Mouse (Mus musculus): ENCODE measurements around the gene Bmpr2. TPM values are rescaled to one million over a fixed set of nuclear protein-coding genes. Genes with fewer than 3 reads are reported as not detected.

Bmpr2 gene
- polyA plus RNA-seq, 2 experiments from 2014 or later, result 2.3 to 2.4 TPM

DNA sequence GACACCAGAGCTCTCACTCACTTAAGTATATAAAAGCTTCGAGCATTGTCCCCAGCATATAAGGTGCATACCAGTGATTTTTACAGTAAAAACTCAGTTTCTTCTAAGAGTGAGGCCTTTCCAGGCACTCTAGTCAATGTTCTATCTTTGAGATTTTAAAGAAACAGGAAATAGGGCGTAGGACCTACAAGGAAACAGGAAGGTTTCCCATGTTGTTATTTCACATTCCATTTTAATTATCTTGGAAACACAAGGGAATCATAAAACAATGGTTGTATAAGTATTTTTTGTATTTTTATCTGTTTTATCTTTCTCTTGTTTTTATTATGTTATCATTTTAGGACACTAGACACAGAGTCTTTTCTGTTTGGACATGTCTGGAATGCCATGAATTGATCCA, 34.7 kb downstream of the Bmpr2 start:
- no peak for ATAC-seq

- ATAC-seq, result no peak
These were observed 41.2 kb downstream of the Bmpr2 start for GRCm38 (mm10) chr1:59804363-59804762.

- no peak for ATAC-seq
These were observed 46.7 kb downstream of the Bmpr2 start for GRCm38 (mm10) chr1:59809921-59810320.

DNA sequence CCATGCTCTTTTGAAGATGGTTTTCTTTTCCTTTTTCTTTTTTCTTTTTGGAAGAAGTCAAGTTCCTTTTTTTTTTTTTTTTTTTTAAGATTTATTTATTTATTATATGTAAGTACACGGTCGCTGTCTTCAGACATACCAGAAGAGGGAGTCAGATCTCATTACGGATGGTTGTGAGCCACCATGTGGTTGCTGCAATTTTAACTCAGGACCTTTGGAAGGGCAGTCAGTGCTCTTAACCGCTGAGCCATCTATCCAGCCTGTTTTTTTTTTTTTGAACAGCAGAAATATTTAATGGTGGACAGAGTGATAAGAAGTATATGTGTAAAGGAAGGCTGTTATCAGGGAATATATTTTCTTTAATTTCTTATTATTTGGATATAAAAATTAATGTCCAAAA, 49.6 kb downstream of the Bmpr2 start:
- no peak for ATAC-seq

- ATAC-seq, result no peak
These were observed 62.2 kb downstream of the Bmpr2 start for GRCm38 (mm10) chr1:59825421-59825820.

DNA sequence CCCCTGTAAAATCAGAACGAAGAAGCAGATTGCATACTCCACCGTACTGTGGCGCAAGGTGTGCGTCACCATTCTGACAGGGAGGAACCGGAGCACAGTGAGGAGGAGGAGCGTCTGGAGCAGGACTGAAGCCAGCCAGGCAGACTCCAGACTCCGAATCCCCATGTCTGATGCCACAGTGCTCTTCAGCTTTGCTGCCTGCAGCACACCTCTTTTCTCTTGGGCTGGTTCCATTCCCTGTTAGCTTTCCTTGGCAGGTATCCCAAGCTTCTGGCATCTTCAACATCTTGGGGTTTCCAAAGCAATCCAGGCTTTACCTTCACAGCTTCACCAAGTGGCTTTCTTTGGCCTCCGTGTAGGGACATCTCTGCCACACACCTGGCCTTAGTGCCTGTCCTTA, 63.4 kb downstream of the Bmpr2 start:
- ATAC-seq, result no peak

DNA sequence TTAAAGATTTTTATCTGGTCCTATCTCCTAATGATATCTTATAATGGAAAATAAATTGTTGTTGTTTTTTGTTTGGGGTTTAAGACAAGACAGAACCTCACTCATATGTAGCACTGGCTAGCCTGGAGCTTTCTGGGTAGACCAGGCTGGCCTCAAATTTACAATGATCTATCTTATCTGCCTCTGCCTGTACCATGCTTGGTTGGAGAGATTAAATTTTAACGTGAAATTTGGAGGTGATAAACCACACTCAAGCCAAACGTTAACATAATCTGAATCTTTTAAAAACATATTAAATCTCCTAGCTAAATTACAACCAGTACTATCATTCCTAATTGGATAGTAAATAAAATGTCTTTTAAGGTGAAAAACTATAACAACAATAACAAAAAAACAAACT, 66.2 kb downstream of the Bmpr2 start:
- no peak for ATAC-seq

DNA sequence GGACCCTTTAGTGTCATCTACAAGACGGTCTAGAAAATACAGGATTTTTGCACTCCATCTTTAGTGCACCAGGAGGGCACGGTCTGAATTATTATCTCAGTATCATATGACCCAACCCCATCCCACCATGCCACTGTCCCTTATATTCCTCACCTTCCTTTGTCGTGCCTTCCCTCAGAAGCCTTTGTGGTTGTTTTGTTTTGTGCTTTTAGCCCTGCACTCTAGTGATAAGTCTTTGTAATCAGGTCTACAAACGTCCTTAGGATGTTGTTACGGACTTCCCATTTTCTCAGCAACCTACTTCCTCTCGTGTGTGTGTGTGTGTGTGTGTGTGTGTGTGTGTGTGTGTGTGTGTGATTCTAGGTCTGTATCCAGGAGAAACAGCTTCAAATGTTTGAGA, 67.0 kb downstream of the Bmpr2 start:
- no peak for ATAC-seq

DNA sequence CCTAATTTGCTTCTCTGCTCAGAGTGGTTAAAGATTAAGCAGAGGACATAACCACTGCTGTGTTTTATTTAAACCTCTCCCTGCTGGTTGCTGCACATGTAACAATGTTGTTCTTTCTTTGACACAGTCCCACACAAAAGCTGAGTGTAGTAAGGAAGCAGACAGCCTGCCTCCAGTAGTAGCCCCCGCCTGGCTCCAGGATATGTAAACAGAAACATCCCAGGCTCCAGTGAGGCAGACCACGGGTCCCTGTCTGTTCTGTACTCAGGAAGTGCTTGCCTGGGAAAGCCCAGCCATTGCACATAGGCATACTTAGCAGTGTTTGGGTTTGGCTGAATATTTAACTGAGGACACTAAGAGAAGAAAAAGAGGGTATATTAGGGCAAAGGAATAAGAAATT, 70.5 kb downstream of the Bmpr2 start:
- no peak for ATAC-seq

- no peak for ATAC-seq
These were observed 85.1 kb downstream of the Bmpr2 start for GRCm38 (mm10) chr1:59848327-59848726.

GRCm38 (mm10) chr1:59859046-59859445, 95.8 kb downstream of the Bmpr2 start:
- no peak for ATAC-seq

DNA sequence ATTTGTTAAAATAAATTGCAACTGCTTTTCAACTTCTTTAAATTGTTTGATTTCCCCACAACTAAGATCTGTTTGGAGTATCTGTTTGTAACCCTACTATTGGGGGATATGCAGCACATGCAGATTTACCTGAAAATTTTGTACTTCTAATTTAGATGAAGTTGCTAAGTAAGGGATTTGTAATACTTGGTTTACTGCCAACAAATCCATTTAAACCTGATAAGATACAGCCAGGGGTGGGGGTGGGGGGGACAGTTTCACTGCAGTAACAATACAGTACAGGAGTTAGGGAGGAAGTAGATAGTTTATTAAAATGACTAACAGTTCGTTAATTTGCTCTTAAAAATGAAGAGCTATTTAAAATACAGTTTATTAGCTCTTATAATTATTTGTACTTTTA, 98.9 kb downstream of the Bmpr2 start:
- no peak for ATAC-seq

DNA sequence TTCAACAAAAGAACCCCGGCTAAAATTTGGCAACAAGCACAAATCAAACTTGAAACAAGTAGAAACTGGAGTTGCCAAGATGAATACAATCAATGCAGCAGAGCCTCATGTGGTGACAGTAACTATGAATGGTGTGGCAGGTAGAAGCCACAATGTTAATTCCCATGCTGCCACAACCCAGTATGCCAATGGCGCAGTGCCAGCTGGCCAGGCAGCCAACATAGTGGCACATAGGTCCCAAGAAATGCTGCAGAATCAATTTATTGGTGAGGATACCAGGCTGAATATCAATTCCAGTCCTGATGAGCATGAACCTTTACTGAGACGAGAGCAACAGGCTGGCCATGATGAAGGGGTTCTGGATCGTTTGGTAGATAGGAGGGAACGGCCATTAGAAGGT, 104.8 kb downstream of the Bmpr2 start:
- ATAC-seq, result no peak

- no peak for ATAC-seq
These were observed 110.8 kb downstream of the Bmpr2 start for GRCm38 (mm10) chr1:59874023-59874422.

DNA sequence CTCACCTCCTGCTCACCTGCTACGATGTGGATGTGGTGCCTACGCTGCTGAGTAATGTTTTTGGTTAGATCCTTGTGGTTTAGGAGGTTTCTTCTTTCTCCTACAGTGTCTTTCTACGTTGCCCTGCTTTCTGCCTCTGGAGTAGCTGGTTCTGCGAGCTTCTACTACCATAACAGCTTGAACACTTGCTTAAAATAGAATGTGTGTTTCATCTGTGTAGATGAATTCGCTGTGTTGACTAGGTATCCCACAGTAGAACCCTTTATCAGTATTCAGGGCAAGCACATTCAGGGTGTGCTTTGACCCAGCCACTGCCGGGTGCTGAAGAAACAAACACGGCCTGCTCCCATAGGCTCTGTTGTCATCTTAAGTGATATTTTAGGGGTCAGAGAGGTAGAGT, 114.9 kb downstream of the Bmpr2 start:
- ATAC-seq, result no peak

- ATAC-seq, result peak; percentile 68
These were observed 120.3 kb downstream of the Bmpr2 start for GRCm38 (mm10) chr1:59883349-59884134.

DNA sequence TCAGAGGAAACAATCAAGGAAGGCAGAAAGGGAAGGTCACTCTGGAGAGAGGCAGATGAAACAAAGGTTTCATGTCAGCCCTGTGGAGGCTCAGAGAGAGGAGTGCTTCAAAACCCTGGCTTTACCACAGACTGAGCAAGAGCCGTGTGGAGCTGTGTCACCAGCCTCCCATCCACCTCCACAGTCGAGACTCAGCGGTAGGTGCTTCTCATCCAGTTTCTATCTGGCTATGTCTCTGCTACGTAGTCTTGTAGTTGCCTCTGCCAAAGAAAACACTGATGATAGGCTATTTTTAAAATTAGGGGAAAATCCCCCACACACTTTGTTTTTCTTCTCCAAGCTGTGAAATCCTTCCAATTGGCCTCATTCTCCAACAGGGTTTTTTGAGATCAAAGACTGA, 123.7 kb downstream of the Bmpr2 start:
- peak; percentile 43 for ATAC-seq

GRCm38 (mm10) chr1:59888018-59888417, 124.8 kb downstream of the Bmpr2 start:
- no peak for ATAC-seq

DNA sequence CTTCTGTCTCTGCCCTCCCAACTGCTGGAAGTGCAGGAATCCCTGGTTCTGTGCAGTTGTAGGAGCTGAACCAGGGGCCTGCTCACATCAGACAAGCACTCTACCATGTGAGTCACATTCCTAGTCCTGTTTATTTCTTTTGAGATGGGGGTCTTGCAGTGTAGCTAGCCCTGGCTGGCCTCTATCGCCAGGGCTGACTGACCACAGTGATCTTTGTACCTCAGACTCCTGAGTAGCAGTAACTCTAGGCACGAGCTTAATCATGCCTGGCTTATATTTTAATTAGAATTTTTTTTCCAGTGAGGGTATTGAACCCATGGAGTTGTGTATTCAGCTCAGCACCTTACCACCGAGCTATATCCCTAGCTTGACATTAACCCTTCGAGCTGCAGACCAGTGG, 128.0 kb downstream of the Bmpr2 start:
- no peak for ATAC-seq

DNA sequence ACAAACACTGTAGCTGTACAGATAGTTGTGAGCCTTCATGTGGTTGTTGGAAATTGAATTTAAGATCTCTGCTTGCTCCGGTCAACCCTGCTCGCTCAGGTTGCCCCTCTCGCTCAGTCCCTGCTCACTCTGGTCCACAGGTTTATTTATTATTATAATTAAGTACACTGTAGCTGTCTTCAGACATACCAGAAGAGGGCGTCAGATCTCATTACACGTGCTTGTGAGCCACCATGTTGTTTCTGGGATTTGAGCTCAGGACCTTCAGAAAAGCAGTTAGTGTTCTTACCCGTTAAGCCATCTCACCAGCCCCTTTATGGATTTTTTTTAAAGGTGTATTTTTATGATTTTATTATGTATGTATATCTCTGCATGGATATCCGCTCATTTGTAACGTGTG, 129.6 kb downstream of the Bmpr2 start:
- ATAC-seq, result no peak

DNA sequence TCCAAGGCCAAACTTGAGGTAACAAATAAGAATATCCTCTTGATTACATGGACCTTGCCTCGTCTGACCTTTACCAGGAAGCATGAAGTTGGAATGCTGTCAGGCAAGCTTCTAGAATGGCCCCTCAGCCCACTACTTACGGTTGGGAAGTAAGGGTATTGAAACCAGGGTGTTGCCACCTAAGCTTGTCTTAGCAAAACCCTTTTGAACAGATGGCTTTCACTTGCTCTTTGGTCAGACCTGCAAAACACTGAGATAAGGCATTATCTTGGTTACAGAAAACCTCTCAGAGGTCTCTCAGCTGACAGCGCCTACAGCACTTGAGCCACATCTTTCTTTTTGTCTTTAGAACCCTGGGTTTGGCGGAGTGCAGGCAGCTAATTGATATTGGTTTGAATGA, 130.8 kb downstream of the Bmpr2 start:
- ATAC-seq, result no peak

- no peak for ATAC-seq
These were observed 132.3 kb downstream of the Bmpr2 start for GRCm38 (mm10) chr1:59895456-59895855.

- no peak for ATAC-seq
These were observed 134.1 kb downstream of the Bmpr2 start for GRCm38 (mm10) chr1:59897147-59897798.

- ATAC-seq, result no peak
These were observed 136.5 kb downstream of the Bmpr2 start for GRCm38 (mm10) chr1:59899679-59900078.
